Mouse (Mus musculus): Measurements from ENCODE around the gene Rsph6a. TPM values are rescaled to one million over a fixed set of nuclear protein-coding genes. Genes with fewer than 3 reads are reported as not detected.

Rsph6a gene
- polyA plus RNA-seq, 1 experiment from 2014 or later, result not detected

Small RNA genes within 50 kb of the gene (microRNA-seq; reads per million reads assigned to microRNA genes)
- 0.76 reads per million for gene Mir3100

Other genes starting within 250 kb of the Rsph6a start
- gene Psg17, start 233.1 kb upstream of the Rsph6a start, polyA plus RNA-seq (2014; fragmentation: Nextera tagmentation; extraction: Ambion mirVana), result 0.27 TPM in 1 of 2 replicates, not detected in the other
- gene Mill2, start 214.7 kb upstream of the Rsph6a start, polyA plus RNA-seq (2014; fragmentation: Nextera tagmentation; extraction: Ambion mirVana), result 0.62 and 1.1 TPM in 2 replicates
- gene Pglyrp1, start 183.4 kb upstream of the Rsph6a start, polyA plus RNA-seq (2014; fragmentation: Nextera tagmentation; extraction: Ambion mirVana), result 17.7 and 26.7 TPM in 2 replicates
- 21.5 and 21.7 TPM in 2 replicates for gene Ccdc61, start 144.3 kb upstream of the Rsph6a start, polyA plus RNA-seq (2014; fragmentation: Nextera tagmentation; extraction: Ambion mirVana)
- gene Nova2, start 128.8 kb upstream of the Rsph6a start, polyA plus RNA-seq (2014; fragmentation: Nextera tagmentation; extraction: Ambion mirVana), result 0.66 and 0.75 TPM in 2 replicates
- not detected in 2 replicates for gene Nanos2, start 67.3 kb upstream of the Rsph6a start, polyA plus RNA-seq (2014; fragmentation: Nextera tagmentation; extraction: Ambion mirVana)
- gene Mypop, start 63.4 kb upstream of the Rsph6a start, polyA plus RNA-seq (2014; fragmentation: Nextera tagmentation; extraction: Ambion mirVana), result 2.8 and 3.2 TPM in 2 replicates
- gene Irf2bp1, start 50.6 kb upstream of the Rsph6a start, polyA plus RNA-seq (2014; fragmentation: Nextera tagmentation; extraction: Ambion mirVana), result 29.5 and 29.6 TPM in 2 replicates
- 21.6 and 21.9 TPM in 2 replicates for gene Foxa3, start 31.2 kb upstream of the Rsph6a start, polyA plus RNA-seq (2014; fragmentation: Nextera tagmentation; extraction: Ambion mirVana)
- 23.9 and 26.1 TPM in 2 replicates for gene Sympk, start 30.3 kb upstream of the Rsph6a start, polyA plus RNA-seq (2014; fragmentation: Nextera tagmentation; extraction: Ambion mirVana)
- gene Dmwd, start 21.5 kb downstream of the Rsph6a start, polyA plus RNA-seq (2014; fragmentation: Nextera tagmentation; extraction: Ambion mirVana), result 15.8 and 16.0 TPM in 2 replicates
- gene Dmpk, start 29.2 kb downstream of the Rsph6a start, polyA plus RNA-seq (2014; fragmentation: Nextera tagmentation; extraction: Ambion mirVana), result 57.4 and 60.0 TPM in 2 replicates
- gene Six5, start 39.9 kb downstream of the Rsph6a start, polyA plus RNA-seq (2014; fragmentation: Nextera tagmentation; extraction: Ambion mirVana), result 15.7 and 15.8 TPM in 2 replicates
- 3.7 and 4.7 TPM in 2 replicates for gene Gm4969, start 63.7 kb downstream of the Rsph6a start, polyA plus RNA-seq (2014; fragmentation: Nextera tagmentation; extraction: Ambion mirVana)
- gene Fbxo46, start 65.2 kb downstream of the Rsph6a start, polyA plus RNA-seq (2014; fragmentation: Nextera tagmentation; extraction: Ambion mirVana), result 8.1 and 8.8 TPM in 2 replicates
- 10.1 and 11.0 TPM in 2 replicates for gene Qpctl, start 94.6 kb downstream of the Rsph6a start, polyA plus RNA-seq (2014; fragmentation: Nextera tagmentation; extraction: Ambion mirVana)
- gene Snrpd2, start 95.0 kb downstream of the Rsph6a start, polyA plus RNA-seq (2014; fragmentation: Nextera tagmentation; extraction: Ambion mirVana), result 166 and 167 TPM in 2 replicates
- gene Gipr, start 111.4 kb downstream of the Rsph6a start, polyA plus RNA-seq (2014; fragmentation: Nextera tagmentation; extraction: Ambion mirVana), result 2.2 and 2.7 TPM in 2 replicates
- 1.9 and 2.9 TPM in 2 replicates for gene Eml2, start 121.7 kb downstream of the Rsph6a start, polyA plus RNA-seq (2014; fragmentation: Nextera tagmentation; extraction: Ambion mirVana)
- gene Gpr4, start 157.8 kb downstream of the Rsph6a start, polyA plus RNA-seq (2014; fragmentation: Nextera tagmentation; extraction: Ambion mirVana), result 1.2 and 1.5 TPM in 2 replicates
- 37.4 and 43.9 TPM in 2 replicates for gene Opa3, start 173.6 kb downstream of the Rsph6a start, polyA plus RNA-seq (2014; fragmentation: Nextera tagmentation; extraction: Ambion mirVana)
- gene Vasp, start 217.1 kb downstream of the Rsph6a start, polyA plus RNA-seq (2014; fragmentation: Nextera tagmentation; extraction: Ambion mirVana), result 78.5 and 79.2 TPM in 2 replicates
- 0.14 and 0.31 TPM in 2 replicates for gene Ppm1n, start 225.4 kb downstream of the Rsph6a start, polyA plus RNA-seq (2014; fragmentation: Nextera tagmentation; extraction: Ambion mirVana)
- 12.2 and 14.3 TPM in 2 replicates for gene Rtn2, start 227.9 kb downstream of the Rsph6a start, polyA plus RNA-seq (2014; fragmentation: Nextera tagmentation; extraction: Ambion mirVana)

Measured in intestine, embryonic 14.5 days (tissue).